Mouse (Mus musculus): ENCODE data around the gene St8sia2. TPM values are rescaled to one million over a fixed set of nuclear protein-coding genes. Genes with fewer than 3 reads are reported as not detected.

The St8sia2 gene
- total RNA-seq (2021), result 1 to 10 TPM; 6.5 to 7.7 TPM
- long read RNA-seq, experiment 1, full-length matches to known transcripts, result 2 of 4 reads
- long read RNA-seq, experiment 1, partial matches to known transcripts, result 0 of 4 reads
- long read RNA-seq, experiment 1, other reads (novel, unspliced or antisense), result 2 of 4 reads
- long read RNA-seq, experiment 2, full-length matches to known transcripts, result 3 of 7 reads
- long read RNA-seq, experiment 2, partial matches to known transcripts, result 0 of 7 reads
- long read RNA-seq, experiment 2, other reads (novel, unspliced or antisense), result 4 of 7 reads

DNA sequence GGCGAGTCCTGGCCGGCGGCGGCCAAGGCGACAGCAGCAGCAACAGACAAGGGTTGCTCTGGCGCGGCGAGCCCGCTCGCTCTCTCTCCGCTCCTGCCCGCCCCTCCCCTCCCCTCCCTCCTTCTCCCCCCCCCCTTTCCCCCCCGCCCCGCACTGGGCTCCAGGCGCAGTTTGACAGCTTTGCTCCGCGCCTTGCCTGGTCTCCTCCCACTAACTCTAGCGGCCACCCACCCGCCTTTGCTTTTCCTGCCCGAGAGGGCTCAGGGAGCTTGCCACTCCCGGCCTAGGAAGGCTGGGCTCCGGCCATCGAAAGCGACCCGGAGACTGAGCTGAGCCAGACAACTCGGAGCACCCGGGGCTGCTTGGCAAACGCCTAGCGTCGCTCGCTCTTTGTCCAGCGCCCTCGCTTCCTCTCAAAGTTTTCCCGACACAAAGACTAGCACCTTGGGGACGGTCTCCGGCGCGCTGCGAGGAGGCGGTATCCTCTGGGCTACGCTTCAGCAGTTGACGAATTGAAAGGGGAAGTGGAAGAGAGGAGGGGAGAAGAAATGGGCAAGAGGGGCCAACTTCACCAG is at the start of gene St8sia2:
Gene St8sia2, minus strand, starts transcription at position 90 of the 575 bp plus-strand sequence.
- peak; percentile 32 to 62 for DNase-seq (ENCODE audit: low spot score in 2 of 2)

GRCm38 (mm10) chr7:74061076-74061475 is 47.6 kb upstream of the St8sia2 start:
- DNase-seq (ENCODE audit: low spot score in 2 of 2), result no peak

DNA sequence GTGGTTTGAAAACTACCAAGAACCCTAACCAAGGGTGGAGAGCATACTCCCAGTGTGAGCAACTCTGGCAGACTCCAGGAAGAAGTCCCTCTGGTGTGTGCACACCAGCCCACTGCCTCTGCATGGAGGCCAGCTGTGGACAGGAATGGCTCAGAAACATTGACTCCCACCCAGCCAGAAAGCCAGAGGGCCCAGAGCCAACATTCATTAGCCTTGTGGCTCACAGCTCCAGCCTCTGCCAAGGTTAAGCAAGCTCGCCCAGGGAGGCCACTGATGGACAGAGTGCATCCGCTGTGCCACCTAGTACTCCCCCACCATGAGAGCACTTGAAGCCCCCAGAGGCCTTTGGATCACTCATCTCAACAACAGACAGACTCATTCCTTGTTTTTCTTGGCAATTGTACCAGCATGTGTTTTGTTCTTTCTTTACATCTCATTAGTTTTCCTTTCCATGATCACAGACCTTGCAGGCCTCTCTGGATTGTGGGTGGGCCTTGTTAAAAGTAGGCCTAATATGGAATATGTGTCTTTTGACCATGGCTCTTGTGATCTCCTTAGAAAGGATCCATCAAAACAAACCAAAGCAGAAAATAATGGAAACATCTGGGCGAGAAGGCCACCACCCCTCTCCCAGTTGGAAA is 46.9 kb upstream of the St8sia2 start:
- DNase-seq (ENCODE audit: low spot score in 2 of 2), result peak in 1 of 2 experiments; percentile 58

- no peak for DNase-seq (ENCODE audit: low spot score in 2 of 2)
Observed at GRCm38 (mm10) chr7:74059684-74060083, 46.2 kb upstream of the St8sia2 start.

DNA sequence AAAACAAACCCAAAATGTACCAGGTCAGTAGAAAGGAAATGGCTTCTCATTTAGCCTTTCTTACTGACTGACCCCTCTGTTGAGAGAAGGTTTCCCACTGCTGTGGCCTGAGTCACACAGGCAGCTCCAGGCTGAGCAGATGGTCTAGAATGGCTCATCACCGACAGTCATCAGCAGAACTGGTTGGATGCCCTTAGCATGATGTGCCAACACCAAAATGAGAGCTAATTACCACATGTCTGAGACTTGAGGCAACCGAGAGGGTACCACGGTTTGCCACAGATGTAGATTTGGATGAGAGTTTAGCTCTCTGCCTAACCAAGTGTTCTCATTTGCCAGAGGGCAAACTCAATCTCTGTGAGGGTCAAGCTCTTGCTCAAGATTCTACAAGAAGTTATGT is 42.3 kb upstream of the St8sia2 start:
- no peak for DNase-seq (ENCODE audit: low spot score in 2 of 2)

DNA sequence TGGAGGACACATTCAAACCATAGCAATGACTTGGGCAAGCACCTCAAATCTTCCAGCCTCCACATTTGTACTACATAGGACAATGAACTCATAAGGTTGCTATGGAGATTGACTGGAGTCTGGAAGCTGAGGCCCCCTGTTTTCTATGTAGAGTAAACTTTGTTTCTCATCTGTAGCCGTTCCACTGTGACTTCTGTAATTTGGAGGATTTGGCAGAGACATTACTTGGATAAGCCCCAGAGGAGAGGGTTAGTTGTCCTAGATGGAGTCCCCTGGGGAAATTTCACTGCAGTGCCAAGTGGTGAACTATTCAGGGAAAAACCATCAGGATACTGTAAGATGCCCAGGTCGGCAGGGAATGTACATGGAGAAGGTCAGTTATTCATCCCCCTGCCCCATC is 34.1 kb upstream of the St8sia2 start:
- DNase-seq (ENCODE audit: low spot score in 2 of 2), result no peak

DNA sequence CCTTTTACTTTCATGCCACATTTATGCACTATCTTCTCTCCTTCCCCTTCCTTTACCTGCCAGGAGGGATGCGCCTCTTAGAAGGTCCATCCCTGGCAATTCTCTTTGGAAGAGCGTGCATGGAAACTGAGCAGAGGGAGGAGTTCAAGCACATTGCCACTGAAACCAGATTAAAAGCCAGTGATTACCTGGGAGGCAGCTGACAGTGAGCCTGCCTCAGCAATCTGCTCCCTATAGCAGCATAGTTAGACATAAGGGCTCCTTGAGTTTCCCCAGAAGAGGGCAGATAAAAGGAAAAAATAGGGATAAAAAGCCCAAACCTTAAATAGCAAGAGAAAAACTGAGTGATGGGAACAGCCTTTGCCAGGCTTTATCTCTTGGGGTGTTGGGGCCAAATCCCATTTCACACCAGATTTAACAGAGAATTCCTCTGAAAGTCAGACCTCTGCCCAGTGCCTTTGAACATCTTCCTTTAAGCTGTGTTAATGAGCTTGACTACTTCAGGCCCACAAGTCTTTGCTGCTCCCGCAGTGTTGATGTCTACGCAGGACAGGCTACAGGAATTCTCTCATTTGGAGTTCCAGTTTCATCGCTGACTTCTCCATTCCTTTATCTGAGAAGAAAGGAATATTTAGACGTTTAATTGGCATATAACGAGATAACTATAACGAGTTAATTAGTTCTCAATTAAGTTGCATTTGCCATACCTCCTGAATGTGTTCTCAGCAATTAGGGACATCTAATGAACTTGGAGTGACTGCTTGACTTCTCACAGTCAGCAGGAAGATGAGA is 31.9 kb upstream of the St8sia2 start:
- DNase-seq (ENCODE audit: low spot score in 2 of 2), result no peak

GRCm38 (mm10) chr7:74043562-74044138 is 30.2 kb upstream of the St8sia2 start:
- DNase-seq (ENCODE audit: low spot score in 2 of 2), result no peak

DNA sequence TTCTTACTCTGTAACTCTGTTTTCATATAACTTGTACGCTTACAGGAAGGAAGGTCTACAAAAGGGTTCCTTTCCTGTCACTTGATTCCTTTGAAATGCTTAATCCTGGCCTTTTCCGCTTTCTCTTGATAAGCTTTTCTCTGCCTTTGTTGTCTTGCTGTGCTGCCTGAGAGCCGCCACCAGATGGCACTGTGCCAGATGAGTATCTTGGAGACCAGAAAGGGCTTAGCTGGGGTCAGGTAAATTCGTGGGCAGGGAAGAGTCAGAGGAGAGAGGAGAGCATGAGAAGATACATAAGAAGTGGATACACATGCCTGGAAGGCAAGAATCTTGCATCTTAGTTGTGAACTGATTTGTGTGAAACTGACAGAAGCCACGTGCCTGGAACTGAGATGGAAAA is 11.5 kb upstream of the St8sia2 start:
- peak; percentile 34 to 67 for DNase-seq (ENCODE audit: low spot score in 2 of 2)

GRCm38 (mm10) chr7:74024171-74024570 is 10.7 kb upstream of the St8sia2 start:
- no peak for DNase-seq (ENCODE audit: low spot score in 2 of 2)

DNA sequence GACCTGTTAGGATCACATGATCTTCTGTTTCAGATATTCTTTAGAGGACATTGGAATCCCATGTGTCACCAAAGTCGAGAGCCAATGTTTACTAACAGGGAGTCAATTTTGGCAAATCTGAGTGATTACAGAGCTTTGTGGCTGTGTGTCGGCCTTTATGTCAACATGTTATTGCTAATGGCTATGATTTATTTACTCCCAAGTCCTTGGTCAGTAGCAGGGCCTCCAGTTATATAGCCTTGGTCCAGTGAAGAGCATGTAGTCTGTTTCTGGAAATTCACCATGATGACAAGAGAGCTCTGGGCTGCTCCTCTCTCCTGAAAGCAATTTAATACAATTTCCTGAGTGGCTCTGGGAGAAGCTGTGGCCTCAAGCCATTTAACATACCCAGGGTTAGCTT is 9.1 kb upstream of the St8sia2 start:
- DNase-seq (ENCODE audit: low spot score in 2 of 2), result no peak

DNA sequence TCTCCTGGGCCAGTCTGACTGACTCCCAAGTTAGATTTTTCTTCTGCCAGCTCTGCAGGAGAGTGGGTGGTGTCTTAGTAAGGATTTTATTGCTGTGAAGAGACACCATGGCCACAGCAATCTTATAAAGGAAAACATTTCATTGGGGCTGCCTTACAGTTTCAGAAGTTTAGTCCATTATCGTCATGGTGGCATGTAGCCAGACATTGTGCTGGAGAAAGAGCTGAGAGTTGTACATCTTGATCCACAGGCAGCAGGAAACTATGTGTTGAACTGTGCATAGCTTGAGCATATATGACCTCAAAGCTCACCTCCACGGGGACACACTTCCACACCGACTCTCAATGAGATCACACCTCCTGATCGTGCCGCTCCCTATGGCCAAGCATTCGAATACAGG is 8.3 kb upstream of the St8sia2 start:
- no peak for DNase-seq (ENCODE audit: low spot score in 2 of 2)

- no peak for DNase-seq (ENCODE audit: low spot score in 2 of 2)
Observed at GRCm38 (mm10) chr7:74016613-74017012, 3.1 kb upstream of the St8sia2 start.

DNA sequence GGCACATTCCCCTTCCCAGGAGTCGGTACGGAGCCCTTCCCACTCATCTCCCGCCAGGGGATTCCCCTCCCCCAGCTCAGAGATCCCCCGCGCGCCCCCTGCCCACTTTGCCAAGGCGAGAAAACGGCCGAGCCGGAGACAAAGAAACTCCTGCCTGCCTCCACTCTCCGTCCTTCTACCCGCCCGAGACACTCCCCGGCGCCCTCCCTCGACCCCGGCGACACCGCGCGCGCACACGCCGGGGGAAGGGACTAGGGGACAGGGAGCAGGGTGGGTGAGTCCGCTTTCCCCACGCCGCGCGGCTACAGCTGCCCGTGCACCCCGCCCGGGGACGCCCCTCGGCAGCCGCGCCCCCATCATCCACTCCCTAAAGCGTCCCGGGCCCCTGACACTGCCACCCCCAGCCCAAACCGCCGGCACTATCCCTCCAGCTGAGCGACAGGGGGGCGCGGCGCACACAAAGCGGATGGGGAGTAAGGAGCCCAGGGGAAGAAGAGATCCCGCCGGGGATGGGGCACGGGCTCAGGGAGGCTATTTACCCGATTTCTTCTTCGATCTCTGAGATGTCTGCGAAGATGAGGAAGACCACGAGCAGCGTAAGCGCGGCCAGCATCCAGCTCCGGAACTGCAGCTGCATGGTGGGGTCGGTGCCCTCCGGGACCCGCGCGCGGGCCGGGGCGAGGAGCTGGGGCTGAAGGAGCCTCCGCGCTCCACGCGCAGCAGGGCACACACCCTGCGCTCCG is 461 bp downstream of the St8sia2 start:
- DNase-seq (ENCODE audit: low spot score in 2 of 2), result peak in 1 of 2 experiments; percentile 36

DNA sequence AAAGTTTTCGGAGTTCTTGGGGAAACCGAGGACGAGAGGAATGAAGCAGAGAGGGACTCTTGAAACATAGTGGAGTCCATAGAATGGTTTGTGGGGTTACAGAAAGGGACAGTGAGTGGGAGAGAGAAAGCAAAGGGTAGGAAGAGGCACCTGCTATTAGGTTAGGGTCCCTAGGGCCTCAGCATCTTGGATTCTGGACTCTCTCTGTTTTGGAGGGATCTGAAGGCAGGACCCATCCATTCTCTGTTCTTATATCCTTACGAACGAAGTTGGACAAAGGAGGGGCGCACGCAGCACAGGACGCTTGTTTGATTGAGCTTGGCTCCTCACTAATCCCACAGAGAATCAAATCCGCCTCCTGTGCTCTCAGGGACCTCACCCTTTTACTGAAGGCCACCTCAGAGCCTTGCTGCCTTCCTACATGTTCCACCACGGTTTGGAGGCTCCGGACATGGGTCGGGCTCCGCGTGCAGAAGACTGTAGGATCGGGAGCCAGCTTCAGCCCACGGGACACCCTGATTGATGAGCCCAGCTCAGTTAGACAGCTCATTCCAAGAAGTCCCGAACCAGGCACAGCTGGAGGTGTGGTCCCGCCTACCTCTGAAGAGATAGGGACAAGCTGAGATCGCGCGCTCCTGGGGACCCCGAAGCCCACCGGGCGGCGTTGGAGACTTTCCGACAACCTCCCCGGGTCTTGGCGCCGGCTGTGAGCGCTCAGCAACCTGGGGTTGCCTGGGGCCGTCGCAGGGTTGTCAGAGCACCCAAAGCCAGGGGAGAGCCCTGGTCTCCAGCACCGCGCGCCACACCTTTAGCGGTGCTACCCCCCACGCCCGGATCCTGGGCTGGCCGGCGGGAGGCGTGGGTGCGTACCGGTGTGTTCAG is 1.3 kb downstream of the St8sia2 start:
- DNase-seq (ENCODE audit: low spot score in 2 of 2), result peak in 1 of 2 experiments; percentile 25

DNA sequence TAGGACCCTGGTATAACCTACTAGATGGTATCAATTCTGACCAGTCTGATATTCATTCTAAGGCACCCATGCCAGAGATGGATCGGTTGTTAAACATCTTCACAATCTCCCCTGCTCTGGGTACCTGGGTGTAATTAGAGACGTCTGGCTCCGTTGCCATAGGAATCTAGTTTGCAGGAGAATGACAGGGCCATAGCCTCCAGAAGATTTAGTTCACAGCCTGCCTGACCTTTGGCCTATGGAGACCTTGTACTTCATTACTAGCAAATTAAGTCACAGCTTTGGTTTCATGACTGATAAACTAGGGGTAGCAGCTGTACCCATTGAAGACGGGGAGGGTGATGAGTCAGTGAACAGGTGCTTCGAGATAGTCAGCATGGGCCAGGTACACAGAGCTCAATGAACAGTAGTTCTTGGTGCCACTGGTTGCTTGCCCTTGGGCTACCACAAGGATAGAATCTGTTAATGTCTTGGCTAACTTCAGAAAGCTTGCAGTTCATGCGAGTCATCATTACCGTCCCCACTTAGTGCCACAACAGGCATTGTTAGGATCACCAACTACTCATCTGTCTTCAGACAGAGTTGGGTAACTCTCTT is 4.4 kb downstream of the St8sia2 start:
- DNase-seq (ENCODE audit: low spot score in 2 of 2), result no peak

DNA sequence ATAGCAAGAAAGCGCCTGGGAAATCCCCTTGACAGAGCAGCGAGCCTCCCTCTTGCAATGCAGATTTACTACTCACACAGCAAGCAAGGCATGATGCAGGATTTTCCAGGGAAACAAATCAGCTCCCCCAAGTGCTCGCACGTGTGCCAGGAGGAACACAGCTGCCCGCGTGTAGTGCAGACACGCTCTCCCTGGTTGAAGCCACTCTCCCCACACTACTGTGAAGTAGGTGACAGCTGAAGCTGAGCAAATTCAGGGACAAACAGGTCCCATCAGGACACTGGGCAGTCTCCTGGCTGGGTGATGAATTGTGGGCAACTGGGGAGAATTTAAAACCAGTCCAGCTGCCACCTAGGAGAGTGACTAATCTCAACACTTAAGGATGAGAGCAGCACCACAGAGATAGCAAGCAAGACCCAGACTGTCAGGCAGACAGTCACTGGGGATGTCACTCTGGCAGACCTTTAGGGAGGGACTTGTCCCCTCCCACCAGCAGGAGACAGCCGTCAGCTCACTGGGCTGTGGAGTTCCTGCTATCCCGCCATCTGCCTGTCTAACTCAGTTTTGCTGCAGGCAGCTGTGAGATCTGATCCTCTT is 6.6 kb downstream of the St8sia2 start:
- peak in 1 of 2 experiments; percentile 30 for DNase-seq (ENCODE audit: low spot score in 2 of 2)

DNA sequence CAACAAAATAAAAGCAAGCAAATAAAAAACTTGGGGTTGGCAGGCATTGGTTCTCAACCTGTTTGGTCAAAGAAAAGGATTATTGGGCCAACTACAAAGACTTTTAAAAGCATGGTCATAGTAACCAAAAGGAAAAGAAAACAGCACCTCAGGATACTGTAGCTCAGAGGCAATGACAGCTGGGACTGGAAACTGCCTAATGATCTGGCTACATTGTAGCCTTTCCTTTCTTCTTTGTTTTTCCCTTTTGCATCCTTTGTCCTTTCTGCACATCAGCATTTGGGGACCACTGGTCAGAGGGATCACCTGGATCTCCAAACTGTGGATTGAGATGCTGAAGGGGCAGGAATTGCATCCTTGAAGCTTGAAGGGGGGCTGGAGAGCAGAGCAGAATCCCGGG is 7.1 kb downstream of the St8sia2 start:
- no peak for DNase-seq (ENCODE audit: low spot score in 2 of 2)
